8 mouse cellular contexts compared by ENCODE assay signal in genomic region chr16:18348601-18349175, GRCm38 (mm10). TPM values are rescaled to one million over a fixed set of nuclear protein-coding genes. Genes with fewer than 3 reads are reported as not detected.
DNase-seq lines count a peak whose midpoint lies in the region; ATAC-seq and TF ChIP-seq lines count a peak whose summit lies in the region.

No protein-coding gene starts in this region.

- H3K27me3 ChIP-seq in erythroblast, embryonic 14.5 days (ENCODE audit: control insufficient read depth): peaks cover 66% of the 10 kb centered on the region
- H3K27me3 ChIP-seq in C2C12 (ENCODE audit: control insufficient read depth, insufficient read depth, insufficient read length): peaks cover 7% of the 10 kb centered on the region
- peaks cover 4% of the 10 kb centered on the region; the same call in 1 of the 2 replicates for H3K27me3 ChIP-seq in neural tube, embryonic 11.5 days (ENCODE audit: control insufficient read depth, insufficient read depth, low read length)

- H3K9me3 ChIP-seq in erythroblast, embryonic 14.5 days (ENCODE audit: control insufficient read depth, low read length): peaks cover 7% of the 10 kb centered on the region; the same call in 1 of the 2 replicates
- no peaks in the 10 kb centered on the region for H3K9me3 ChIP-seq in neural tube, embryonic 11.5 days (ENCODE audit: control insufficient read depth, low read length)

- no peak overlapping the region for H3K27ac ChIP-seq in neural tube, embryonic 11.5 days (ENCODE audit: low read depth, low read length)

- WGBS in neural tube, embryonic 11.5 days: under 1% methylated on average over 28 of the region's 28 CpGs

- H3ac ChIP-seq in C2C12 (ENCODE audit: control insufficient read depth, insufficient read length, low read depth): peak overlapping the region; percentile 65

- no peaks in the 10 kb centered on the region for H3K79me3 ChIP-seq in C2C12 (ENCODE audit: low read depth)

- peak; percentile 67 for DNase-seq in embryo, embryonic 11 days
- peak; percentile 27 to 34 for DNase-seq in heart, postnatal 36 days
- peak; percentile 11 for DNase-seq in liver
- peak; percentile 51 for DNase-seq in neural tube, embryonic 11.5 days (ENCODE audit: low spot score)
- DNase-seq in ovary, postnatal 14 days (ENCODE audit: low spot score): no peak

- intact Hi-C loops in heart, postnatal 36 days (cut with DNase I): loop anchor here (5.0 to 10.0 kb wide), 4 partner anchors 44 to 526 kb away; partner anchors contain the start of genes Comt, Hira, Mrpl40 and Slc25a1

- no peaks in the 10 kb centered on the region for H3K79me2 ChIP-seq in C2C12 (ENCODE audit: control insufficient read depth, insufficient read depth)

- no peak for TF ChIP-seq CTCF in C2C12 (IDR thresholded peaks at IDR 0.05; ENCODE audit: control insufficient read depth, insufficient read depth, insufficient read length)

- peak overlapping the region; percentile 73 for H3K9ac ChIP-seq in neural tube, embryonic 11.5 days (ENCODE audit: low read length)

- H3K4me2 ChIP-seq in neural tube, embryonic 11.5 days (ENCODE audit: low read depth): peak overlapping the region; percentile 82

- peaks cover 53% of the 10 kb centered on the region for H3K4me1 ChIP-seq in erythroblast, embryonic 14.5 days (ENCODE audit: control insufficient read depth)
- peaks cover 5% of the 10 kb centered on the region; the same call in 1 of the 2 replicates for H3K4me1 ChIP-seq in neural tube, embryonic 11.5 days (ENCODE audit: control insufficient read depth, insufficient read depth, low read length)

- H3K36me3 ChIP-seq in erythroblast, embryonic 14.5 days (ENCODE audit: control insufficient read depth): no peaks in the 10 kb centered on the region
- no peaks in the 10 kb centered on the region for H3K36me3 ChIP-seq in C2C12 (ENCODE audit: control insufficient read depth, insufficient read depth)
- H3K36me3 ChIP-seq in neural tube, embryonic 11.5 days (ENCODE audit: control insufficient read depth, insufficient read depth, low read length): no peaks in the 10 kb centered on the region

- ATAC-seq in erythroblast, adult 5-6 weeks (replicated peaks; ENCODE audit: low FRiP score, poor library complexity, severe bottlenecking): no peak
- peak; percentile 0; the same call in 1 of the 2 replicates for ATAC-seq in neural tube, embryonic 11.5 days (ENCODE audit: insufficient read depth, low FRiP score, low TSS enrichment)

- H3K4me3 ChIP-seq in erythroblast, embryonic 14.5 days (replicated peaks): peak overlapping the region; percentile 49
- peak overlapping the region; percentile 37 for H3K4me3 ChIP-seq in C2C12 (ENCODE audit: insufficient read depth, poor library complexity, severe bottlenecking)
- peak overlapping the region; percentile 67 for H3K4me3 ChIP-seq in neural tube, embryonic 11.5 days (ENCODE audit: low read depth, low read length)

TF ChIP-seq in C2C12, 6 proteins besides CTCF, POLR2A, EP300 and RAD21:
- TF ChIP-seq FOSL1 (IDR thresholded peaks at IDR 0.05; ENCODE audit: insufficient read depth, low read length, poor library complexity, severe bottlenecking) (no peak), CEBPB (IDR thresholded peaks at IDR 0.05; ENCODE audit: low read depth) (no peak), MAX (IDR thresholded peaks at IDR 0.05) (no peak), USF1 (IDR thresholded peaks at IDR 0.05; ENCODE audit: low read depth) (no peak), MYOG (IDR thresholded peaks at IDR 0.05; ENCODE audit: control insufficient read depth, extremely low read depth, insufficient read length) (no peak), MYOD1 (IDR thresholded peaks at IDR 0.05; ENCODE audit: control insufficient read depth, insufficient read length, low read depth) (no peak)

RNA-seq across cellular contexts. Expression of gene Arvcf, which starts 0.7 kb away (rescaled TPM):
- polyA plus RNA-seq in erythroblast, embryonic 14.5 days (2012): 0.84 and 1.3 TPM in 2 replicates
- total RNA-seq in erythroblast, adult 5-6 weeks (2015; ENCODE audit: low replicate concordance): 1.5 and 2.7 TPM in 2 replicates
- total RNA-seq in erythroblast, adult 5-6 weeks (2017; ENCODE audit: low replicate concordance): 8.7 TPM in 1 of 2 replicates, not detected in the other
- 5.4 TPM for polyA plus RNA-seq in C2C12 (2012; fragmentation: generic; extraction: Trizol)
- total RNA-seq in heart, postnatal 36 days (2021): 10 to 100 TPM; 21.1 to 25.6 TPM
- polyA plus RNA-seq in neural tube, embryonic 11.5 days (2014; fragmentation: Nextera tagmentation; extraction: Ambion mirVana): 81.6 and 82.2 TPM in 2 replicates

RNA-seq across cellular contexts. Expression of gene Tango2, which starts 0.8 kb away (rescaled TPM):
- 5.6 and 7.4 TPM in 2 replicates for polyA plus RNA-seq in erythroblast, embryonic 14.5 days (2012)
- total RNA-seq in erythroblast, adult 5-6 weeks (2015; ENCODE audit: low replicate concordance): 8.8 and 26.9 TPM in 2 replicates
- total RNA-seq in erythroblast, adult 5-6 weeks (2017; ENCODE audit: low replicate concordance): 8.8 and 12.1 TPM in 2 replicates
- polyA plus RNA-seq in C2C12 (2012; fragmentation: generic; extraction: Trizol): 20.6 TPM
- total RNA-seq in heart, postnatal 36 days (2021): 100 to 1,000 TPM; 152 to 177 TPM
- polyA plus RNA-seq in neural tube, embryonic 11.5 days (2014; fragmentation: Nextera tagmentation; extraction: Ambion mirVana): 43.4 and 49.8 TPM in 2 replicates

RNA-seq across cellular contexts. Expression of gene Dgcr8, which starts 59.6 kb away (rescaled TPM):
- 0.64 and 0.95 TPM in 2 replicates for polyA plus RNA-seq in erythroblast, embryonic 14.5 days (2012)
- 16.3 and 30.2 TPM in 2 replicates for total RNA-seq in erythroblast, adult 5-6 weeks (2015; ENCODE audit: low replicate concordance)
- 38.3 and 46.7 TPM in 2 replicates for total RNA-seq in erythroblast, adult 5-6 weeks (2017; ENCODE audit: low replicate concordance)
- polyA plus RNA-seq in C2C12 (2012; fragmentation: generic; extraction: Trizol): 22.0 TPM
- total RNA-seq in heart, postnatal 36 days (2021): 10 to 100 TPM; 12.7 to 14.6 TPM
- 34.0 and 40.9 TPM in 2 replicates for polyA plus RNA-seq in neural tube, embryonic 11.5 days (2014; fragmentation: Nextera tagmentation; extraction: Ambion mirVana)

Comparison
In these comparisons a context has a peak if more than half of its experiments do, and no peak if none do; other contexts are left out.
1. RNA of gene Arvcf, which starts 0.7 kb away (polyA plus RNA-seq): 81.6 to 82.2 TPM in neural tube, embryonic 11.5 days; 5.4 TPM in C2C12 (single experiment) and 0.84 to 1.3 TPM in erythroblast, embryonic 14.5 days; every median in the first group is over 10 times any median in the second.
2. RNA of gene Dgcr8, which starts 59.6 kb away (polyA plus RNA-seq): 34.0 to 40.9 TPM in neural tube, embryonic 11.5 days and 22.0 TPM in C2C12 (single experiment); 0.64 to 0.95 TPM in erythroblast, embryonic 14.5 days; every median in the first group is over 10 times any median in the second.
3. Peak in every context shown above with its lines, with median percentiles within 50 percentile points of each other: H3K4me3 ChIP-seq.